Mouse (Mus musculus) E14TG2a.4 (cell line): ENCODE results near the gene Cyp4a31.

ENCODE experiments used
- CTCF ChIP-seq: conservative IDR thresholded peaks from 2 replicates; pipeline ENCODE4 v1.5.1; 2014; ENCODE audit warnings: low read length
- NANOG ChIP-seq: IDR thresholded peaks from 2 replicates; pipeline ENCODE4 v1.6.1; 2014; ENCODE audit warnings: borderline replicate concordance, low read length, mixed read lengths
- POU5F1 ChIP-seq: IDR thresholded peaks from 2 replicates; pipeline ENCODE4 v1.6.1; 2014; ENCODE audit warnings: low read length, borderline replicate concordance

DNA sequence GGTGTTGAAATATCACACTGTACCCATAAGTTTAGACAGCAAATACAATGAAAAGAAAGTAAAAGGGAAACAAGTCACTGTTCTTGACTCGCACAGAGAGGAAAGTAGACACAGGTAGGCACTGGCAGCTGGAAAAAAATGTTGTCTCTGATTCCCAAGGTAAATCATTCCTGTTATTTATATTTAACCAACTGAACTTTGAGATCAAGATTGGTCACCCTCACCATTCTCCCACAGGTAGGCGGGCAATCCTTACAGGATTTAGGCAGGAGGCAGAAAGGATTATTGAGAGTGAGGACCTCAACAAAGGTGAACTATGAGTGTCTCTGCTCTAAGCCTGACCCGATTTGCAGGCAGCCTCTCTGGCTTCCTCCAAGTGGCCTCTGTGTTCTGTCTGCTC lies at the start of gene Cyp4a31:
- TF ChIP-seq CTCF = no peak
- no peak for TF ChIP-seq NANOG
- no peak for TF ChIP-seq POU5F1
